Mouse (Mus musculus) bone marrow, adult 2 months (tissue): Measurements from ENCODE around the gene Aff2.

Experiments
- CTCF ChIP-seq: fragments of 200-500 bp; IDR thresholded peaks from 2 replicates; pipeline ENCODE4 v1.5.1; 2011; ENCODE audit warnings: low read length, control low read depth; ENCODE audit not compliant: control insufficient read depth, insufficient read depth
- POLR2A ChIP-seq: fragments of 200-500 bp; IDR thresholded peaks from 2 replicates; pipeline ENCODE4 v1.6.1; 2011; ENCODE audit warnings: low read depth, mild to moderate bottlenecking, control low read depth, low read length, borderline replicate concordance; ENCODE audit not compliant: control insufficient read depth

- no peak for TF ChIP-seq CTCF
- TF ChIP-seq POLR2A, result no peak
Measured at GRCm38 (mm10) chrX:69815054-69815453, 455.0 kb downstream of the Aff2 start.
